Mouse (Mus musculus) midbrain, embryonic 15.5 days (tissue): Measurements from ENCODE around the gene Rin2. TPM values are rescaled to one million over a fixed set of nuclear protein-coding genes. Genes with fewer than 3 reads are reported as not detected.
"Not testable (repeated sequence)": the region's sequence is repeated elsewhere in the genome, so short reads cannot be mapped to it uniquely, and the experiment has no call there.

Experiments used
- ATAC-seq: fragments of 200-750 bp; cut with Nextera tagmentation; replicated peaks from 2 replicates; pipeline ENCODE4 v1.8.0; 2017; ENCODE audit warnings: moderate TSS enrichment
- H3K27ac ChIP-seq: fragments of 300-500 bp; sonication (generic); 2 replicates; pipeline ENCODE4 v1.5.1; 2015; ENCODE audit warnings: mild to moderate bottlenecking, inconsistent platforms
- H3K27me3 ChIP-seq: fragments of 300-500 bp; sonication (generic); replicated peaks from 2 replicates; pipeline ENCODE4 v1.6.1; 2015; ENCODE audit warnings: inconsistent platforms
- H3K36me3 ChIP-seq: fragments of 300-500 bp; sonication (generic); replicated peaks from 2 replicates; pipeline ENCODE4 v1.6.1; 2015; ENCODE audit warnings: inconsistent platforms
- H3K4me1 ChIP-seq: fragments of 300-500 bp; sonication (generic); 2 replicates; pipeline ENCODE4 v1.6.1; 2015; ENCODE audit warnings: inconsistent platforms
- H3K4me2 ChIP-seq: fragments of 300-500 bp; sonication (generic); 2 replicates; pipeline ENCODE4 v1.6.1; 2015; ENCODE audit warnings: inconsistent platforms, mild to moderate bottlenecking, moderate library complexity
- H3K4me3 ChIP-seq: fragments of 300-500 bp; sonication (generic); 2 replicates; pipeline ENCODE4 v1.5.1; 2015; ENCODE audit warnings: mild to moderate bottlenecking, inconsistent platforms
- H3K9ac ChIP-seq: fragments of 300-500 bp; sonication (generic); 2 replicates; pipeline ENCODE4 v1.6.1; 2015; ENCODE audit warnings: mild to moderate bottlenecking, inconsistent platforms
- H3K9me3 ChIP-seq: fragments of 300-500 bp; sonication (generic); 2 replicates; pipeline ENCODE4 v1.6.1; 2016; ENCODE audit warnings: inconsistent platforms
- WGBS: fragments of 180-500 bp; shearing (Covaris S2); methylation state at CpG from one replicate; pipeline ENCODE4 v1.1.7; 2015; ENCODE audit warnings: mixed read lengths; 5-methylcytosine and 5-hydroxymethylcytosine counted together
- polyA plus RNA-seq: library from polyadenylated mRNA; unstranded; fragments of >200 nt; fragmentation: Nextera tagmentation; extraction: Ambion mirVana; gene quantifications from 2 replicates; pipeline ENCODE4 v1.2.1, GENCODE M21; 2015

Gene Rin2
- polyA plus RNA-seq, 1 experiment from 2014 or later = 19.3 TPM

- H3K4me1 ChIP-seq = no peaks in the 10 kb centered on the region
- 89% methylated on average over 2 of the region's 2 CpGs for WGBS
- no peaks in the 10 kb centered on the region for H3K27me3 ChIP-seq
- no peak overlapping the region for H3K4me3 ChIP-seq
- H3K9me3 ChIP-seq = no peaks in the 10 kb centered on the region
- H3K36me3 ChIP-seq = no peaks in the 10 kb centered on the region
- H3K27ac ChIP-seq = no peak overlapping the region
- ATAC-seq = no peak
- no peak overlapping the region for H3K9ac ChIP-seq
- no peak overlapping the region for H3K4me2 ChIP-seq
These were observed 45.7 kb downstream of the Rin2 start for GRCm38 (mm10) chr2:145720743-145721142.

- not testable (repeated sequence) for H3K4me3 ChIP-seq, H3K4me2 ChIP-seq, H3K27me3 ChIP-seq, H3K36me3 ChIP-seq, H3K9me3 ChIP-seq, ATAC-seq, H3K4me1 ChIP-seq, H3K27ac ChIP-seq, H3K9ac ChIP-seq
- WGBS = 88% methylated on average over 2 of the region's 2 CpGs
These were observed 47.3 kb downstream of the Rin2 start for GRCm38 (mm10) chr2:145722304-145722703.

- Histone ChIP-seq H3K27me3 (no peaks in the 10 kb centered on the region), H3K4me2 (no peak overlapping the region), H3K9ac (no peak overlapping the region), H3K4me1 (no peaks in the 10 kb centered on the region), H3K36me3 (no peaks in the 10 kb centered on the region), H3K9me3 (no peaks in the 10 kb centered on the region), H3K27ac (no peak overlapping the region), H3K4me3 (no peak overlapping the region)
- WGBS = 84% methylated on average over 1 of the region's 1 CpGs
- ATAC-seq = no peak
These were observed 49.3 kb downstream of the Rin2 start for GRCm38 (mm10) chr2:145724288-145724687.

GRCm38 (mm10) chr2:145729414-145729813 is 54.4 kb downstream of the Rin2 start:
- H3K36me3 ChIP-seq = no peaks in the 10 kb centered on the region
- H3K27me3 ChIP-seq = no peaks in the 10 kb centered on the region
- H3K4me3 ChIP-seq = no peak overlapping the region
- H3K9ac ChIP-seq = no peak overlapping the region
- no peaks in the 10 kb centered on the region for H3K9me3 ChIP-seq
- ATAC-seq = no peak
- no peak overlapping the region for H3K4me2 ChIP-seq
- H3K27ac ChIP-seq = no peak overlapping the region
- no peaks in the 10 kb centered on the region for H3K4me1 ChIP-seq
- 88% methylated on average over 7 of the region's 7 CpGs for WGBS

- ATAC-seq = no peak
- H3K4me2 ChIP-seq = no peak overlapping the region
- no peaks in the 10 kb centered on the region for H3K4me1 ChIP-seq
- no peaks in the 10 kb centered on the region for H3K9me3 ChIP-seq
- H3K4me3 ChIP-seq = no peak overlapping the region
- H3K9ac ChIP-seq = no peak overlapping the region
- H3K27me3 ChIP-seq = peaks cover 7% of the 10 kb centered on the region; the same call in 1 of the 2 replicates
- no peaks in the 10 kb centered on the region for H3K36me3 ChIP-seq
- WGBS = 79% methylated on average over 9 of the region's 9 CpGs
- no peak overlapping the region for H3K27ac ChIP-seq
These were observed 55.3 kb downstream of the Rin2 start for GRCm38 (mm10) chr2:145730189-145730880.

- H3K27me3 ChIP-seq = peaks cover 7% of the 10 kb centered on the region; the same call in 1 of the 2 replicates
- ATAC-seq = no peak
- no peaks in the 10 kb centered on the region for H3K9me3 ChIP-seq
- H3K36me3 ChIP-seq = no peaks in the 10 kb centered on the region
- WGBS = 84% methylated on average over 7 of the region's 7 CpGs
- H3K9ac ChIP-seq = no peak overlapping the region
- H3K4me3 ChIP-seq = no peak overlapping the region
- no peak overlapping the region for H3K4me2 ChIP-seq
- H3K4me1 ChIP-seq = no peaks in the 10 kb centered on the region
- no peak overlapping the region for H3K27ac ChIP-seq
These were observed 55.9 kb downstream of the Rin2 start for GRCm38 (mm10) chr2:145730905-145731304.

- no peaks in the 10 kb centered on the region for H3K4me1 ChIP-seq
- H3K36me3 ChIP-seq = no peaks in the 10 kb centered on the region
- peaks cover 7% of the 10 kb centered on the region; the same call in 1 of the 2 replicates for H3K27me3 ChIP-seq
- no peak overlapping the region for H3K4me2 ChIP-seq
- no peak overlapping the region for H3K27ac ChIP-seq
- no peak overlapping the region for H3K4me3 ChIP-seq
- no peak overlapping the region for H3K9ac ChIP-seq
- WGBS = 83% methylated on average over 5 of the region's 5 CpGs
- ATAC-seq = no peak
- H3K9me3 ChIP-seq = no peaks in the 10 kb centered on the region
These were observed 60.1 kb downstream of the Rin2 start for GRCm38 (mm10) chr2:145735079-145735478.

- WGBS = 83% methylated on average over 1 of the region's 1 CpGs
These were observed 61.5 kb downstream of the Rin2 start for GRCm38 (mm10) chr2:145736543-145736942.

GRCm38 (mm10) chr2:145737196-145737595 is 62.2 kb downstream of the Rin2 start:
- Histone ChIP-seq H3K27ac (no peak overlapping the region), H3K27me3 (peaks cover 7% of the 10 kb centered on the region; the same call in 1 of the 2 replicates), H3K9me3 (no peaks in the 10 kb centered on the region), H3K4me3 (no peak overlapping the region), H3K36me3 (no peaks in the 10 kb centered on the region), H3K4me2 (no peak overlapping the region), H3K9ac (no peak overlapping the region), H3K4me1 (no peaks in the 10 kb centered on the region)
- ATAC-seq = no peak
- 18% methylated on average over 5 of the region's 5 CpGs for WGBS

More at GRCm38 (mm10) chr2:145736543-145736942, 61.5 kb downstream of the Rin2 start:
- no peak overlapping the region for H3K27ac ChIP-seq
- no peaks in the 10 kb centered on the region for H3K4me1 ChIP-seq
- H3K4me2 ChIP-seq = no peak overlapping the region
- H3K9ac ChIP-seq = no peak overlapping the region
- no peaks in the 10 kb centered on the region for H3K36me3 ChIP-seq
- H3K4me3 ChIP-seq = no peak overlapping the region
- ATAC-seq = no peak
- H3K9me3 ChIP-seq = no peaks in the 10 kb centered on the region
- peaks cover 7% of the 10 kb centered on the region; the same call in 1 of the 2 replicates for H3K27me3 ChIP-seq

GRCm38 (mm10) chr2:145740729-145741128 is 65.7 kb downstream of the Rin2 start:
- Histone ChIP-seq H3K4me1 (no peaks in the 10 kb centered on the region), H3K4me2 (no peak overlapping the region), H3K36me3 (no peaks in the 10 kb centered on the region), H3K9me3 (no peaks in the 10 kb centered on the region), H3K9ac (no peak overlapping the region), H3K4me3 (no peak overlapping the region), H3K27me3 (peaks cover 5% of the 10 kb centered on the region; the same call in 1 of the 2 replicates), H3K27ac (no peak overlapping the region)
- 94% methylated on average over 5 of the region's 5 CpGs for WGBS
- ATAC-seq = no peak

- WGBS = 86% methylated on average over 13 of the region's 13 CpGs
- no peak overlapping the region for H3K27ac ChIP-seq
- H3K4me3 ChIP-seq = no peak overlapping the region
- no peak for ATAC-seq
- peaks cover 5% of the 10 kb centered on the region for H3K27me3 ChIP-seq
- H3K36me3 ChIP-seq = no peaks in the 10 kb centered on the region
- H3K9ac ChIP-seq = no peak overlapping the region
- no peaks in the 10 kb centered on the region for H3K4me1 ChIP-seq
- H3K9me3 ChIP-seq = no peaks in the 10 kb centered on the region
- no peak overlapping the region for H3K4me2 ChIP-seq
These were observed 68.0 kb downstream of the Rin2 start for GRCm38 (mm10) chr2:145742795-145743710.

GRCm38 (mm10) chr2:145746406-145746805 is 71.4 kb downstream of the Rin2 start:
- Histone ChIP-seq H3K27me3 (peaks cover 5% of the 10 kb centered on the region), H3K9ac (no peak overlapping the region), H3K4me1 (no peaks in the 10 kb centered on the region), H3K4me2 (no peak overlapping the region), H3K4me3 (no peak overlapping the region), H3K36me3 (no peaks in the 10 kb centered on the region), H3K27ac (no peak overlapping the region), H3K9me3 (no peaks in the 10 kb centered on the region)
- 36% methylated on average over 1 of the region's 1 CpGs for WGBS
- no peak for ATAC-seq
